9 mouse cellular contexts compared by ENCODE assay signal in genomic region chr15:6259957-6260740, GRCm38 (mm10). TPM values are rescaled to one million over a fixed set of nuclear protein-coding genes. Genes with fewer than 3 reads are reported as not detected.
DNase-seq lines count a peak whose midpoint lies in the region; ATAC-seq and TF ChIP-seq lines count a peak whose summit lies in the region.
"Had no signal": no experiment of that assay in that cellular context is flagged by ENCODE, and none has a peak within 500 bp of the region (broad histone marks: within the 10 kb centered on the region; RNA-seq: fewer than 3 reads in every experiment).

No protein-coding gene starts in this region.

- H3K27me3 ChIP-seq in embryonic facial prominence, embryonic 13.5 days = no peaks in the 10 kb centered on the region
- no peaks in the 10 kb centered on the region for H3K27me3 ChIP-seq in kidney, adult 2 months (replicated peaks; ENCODE audit: control insufficient read depth, insufficient read depth, low read length)
- H3K27me3 ChIP-seq: megakaryocyte, embryonic 14.5 days had no signal

- H3K4me3 ChIP-seq in layer of hippocampus, adult 2 months = no peak overlapping the region
- H3K4me3 ChIP-seq in embryonic facial prominence, embryonic 13.5 days = no peak overlapping the region
- no peak overlapping the region for H3K4me3 ChIP-seq in kidney, adult 2 months (ENCODE audit: insufficient read depth, low read depth, low read length)
- H3K4me3 ChIP-seq: megakaryocyte, embryonic 14.5 days had no signal

- no peaks in the 10 kb centered on the region for H3K9me3 ChIP-seq in embryonic facial prominence, embryonic 13.5 days
- H3K9me3 ChIP-seq: megakaryocyte, embryonic 14.5 days had no signal

- no peak for DNase-seq in layer of hippocampus, adult 2 months (ENCODE audit: low spot score in 2 of 2)
- no peak for DNase-seq in layer of hippocampus, adult 11-12 months (ENCODE audit: low spot score)
- peak; percentile 67 for DNase-seq in kidney, adult 2 months
- no peak for DNase-seq in thymus, postnatal 25 days
- DNase-seq in frontal cortex, postnatal 10 days (ENCODE audit: low spot score in 2 of 2) = no peak
- DNase-seq in gastrocnemius, postnatal 10 days = no peak

- WGBS in embryonic facial prominence, embryonic 13.5 days = 42% methylated on average over 3 of the region's 3 CpGs
- 22% methylated on average over 3 of the region's 3 CpGs for WGBS in kidney, adult 2 months

- no peak for ATAC-seq in embryonic facial prominence, embryonic 13.5 days (ENCODE audit: insufficient number of reproducible peaks, insufficient read depth, low FRiP score, low TSS enrichment, low read depth)
- peak; percentile 85 for ATAC-seq in megakaryocyte progenitor cell, adult 5-6 weeks (replicated peaks; ENCODE audit: poor library complexity)

- no peak overlapping the region for H3K9ac ChIP-seq in embryonic facial prominence, embryonic 13.5 days

- no peak for TF ChIP-seq POLR2A in kidney, adult 2 months (IDR thresholded peaks at IDR 0.05; ENCODE audit: low read depth, low read length)

- H3K4me2 ChIP-seq in embryonic facial prominence, embryonic 13.5 days = no peak overlapping the region

- H3K4me1 ChIP-seq in embryonic facial prominence, embryonic 13.5 days = no peaks in the 10 kb centered on the region
- peaks cover 13% of the 10 kb centered on the region for H3K4me1 ChIP-seq in kidney, adult 2 months (ENCODE audit: control insufficient read depth, insufficient read depth, low read length)

- no peaks in the 10 kb centered on the region for H3K36me3 ChIP-seq in embryonic facial prominence, embryonic 13.5 days
- no peaks in the 10 kb centered on the region for H3K36me3 ChIP-seq in kidney, adult 2 months (ENCODE audit: control insufficient read depth, insufficient read depth, low read length)

- no peak for TF ChIP-seq CTCF in layer of hippocampus, adult 2 months (conservative IDR thresholded peaks at IDR 0.05)
- TF ChIP-seq CTCF in kidney, adult 2 months (conservative IDR thresholded peaks at IDR 0.05; ENCODE audit: insufficient read depth, insufficient read length, low read depth, low read length) = no peak

- peak overlapping the region; percentile 36 for H3K27ac ChIP-seq in layer of hippocampus, adult 2 months
- peak overlapping the region; percentile 24; the same call in 1 of the 2 replicates for H3K27ac ChIP-seq in embryonic facial prominence, embryonic 13.5 days
- peak overlapping the region; percentile 98 for H3K27ac ChIP-seq in kidney, adult 2 months (ENCODE audit: insufficient read depth, low read depth, low read length)

RNA-seq across cellular contexts. Expression of gene Dab2, which starts 39.4 kb away (rescaled TPM):
- total RNA-seq in layer of hippocampus, adult 2 months (2021) = 1 to 10 TPM; 8.9 to 9.8 TPM
- polyA plus RNA-seq in embryonic facial prominence, embryonic 13.5 days (2015; fragmentation: Nextera tagmentation; extraction: Ambion mirVana) = 72.6 and 81.8 TPM in 2 replicates
- 247 and 281 TPM in 2 replicates for polyA plus RNA-seq in kidney, adult 2 months (2012; rRNA removed)
- 3.4 and 3.9 TPM in 2 replicates for total RNA-seq in megakaryocyte progenitor cell, adult 5-6 weeks (2015)
- 0.75 and 3.0 TPM in 2 replicates for total RNA-seq in megakaryocyte progenitor cell, adult 5-6 weeks (2017)
- 10 to 100 TPM; 42.1 to 53.8 TPM for total RNA-seq in gastrocnemius, postnatal 10 days (2021)

Comparison
In these comparisons a context has a peak if more than half of its experiments do, and no peak if none do; other contexts are left out.
1. H3K27ac ChIP-seq: peak in every context shown above with its lines; median percentile 98 in kidney, adult 2 months; 36 in layer of hippocampus, adult 2 months; 24 in embryonic facial prominence, embryonic 13.5 days.